Mouse (Mus musculus) kidney, postnatal 0 days (tissue): ENCODE measurements around the gene Olfr351. TPM values are rescaled to one million over a fixed set of nuclear protein-coding genes. Genes with fewer than 3 reads are reported as not detected.

Experiments
- ATAC-seq: fragments of 200-750 bp; cut with Nextera tagmentation; replicated peaks from 2 replicates; pipeline ENCODE4 v1.8.0; 2017; ENCODE audit warnings: low read depth, moderate number of reproducible peaks, moderate TSS enrichment, moderate library complexity; ENCODE audit not compliant: low FRiP score
- DNase-seq: peaks from one replicate; pipeline ENCODE4 v3.0.0-alpha.2; 2016; ENCODE audit warnings: low spot score
- H3K27ac ChIP-seq: fragments of 300-500 bp; sonication (generic); 2 replicates; pipeline ENCODE4 v1.5.1; 2014; ENCODE audit warnings: mild to moderate bottlenecking
- H3K27me3 ChIP-seq: fragments of 300-500 bp; sonication (generic); 2 replicates; pipeline ENCODE4 v1.6.1; 2014; ENCODE audit warnings: low read length, mixed read lengths; ENCODE audit not compliant: insufficient read depth
- H3K36me3 ChIP-seq: fragments of 300-500 bp; sonication (generic); 2 replicates; pipeline ENCODE4 v1.6.1; 2014; ENCODE audit warnings: low read length, mixed read lengths; ENCODE audit not compliant: insufficient read depth
- H3K4me1 ChIP-seq: fragments of 300-500 bp; sonication (generic); replicated peaks from 2 replicates; pipeline ENCODE4 v1.6.1; 2014; ENCODE audit warnings: antibody characterized with exemption, low read length, mixed read lengths; ENCODE audit not compliant: insufficient read depth
- H3K4me2 ChIP-seq: fragments of 300-500 bp; sonication (generic); 2 replicates; pipeline ENCODE4 v1.6.1; 2014; ENCODE audit warnings: mild to moderate bottlenecking, low read length, moderate library complexity, mixed read lengths
- H3K4me3 ChIP-seq: fragments of 300-500 bp; sonication (generic); replicated peaks from 2 replicates; pipeline ENCODE4 v1.5.1; 2014; ENCODE audit warnings: low read depth, low read length
- H3K9ac ChIP-seq: fragments of 300-500 bp; sonication (generic); 2 replicates; pipeline ENCODE4 v1.6.1; 2014; ENCODE audit warnings: low read depth, low read length
- H3K9me3 ChIP-seq: fragments of 300-500 bp; sonication (generic); replicated peaks from 2 replicates; pipeline ENCODE4 v1.6.1; 2016; ENCODE audit warnings: low read length, inconsistent platforms, mixed read lengths
- CTCF ChIP-seq: IDR thresholded peaks from 2 replicates; pipeline ENCODE4 v1.5.1; 2016; ENCODE audit warnings: antibody characterized with exemption, low read depth, mild to moderate bottlenecking, moderate library complexity
- WGBS: fragments of 180-500 bp; shearing (Covaris S2); extraction: QIAGEN DNeasy Blood & Tissue Kit; methylation state at CpG from one replicate; pipeline ENCODE4 v1.1.7; 2014; 5-methylcytosine and 5-hydroxymethylcytosine counted together
- polyA plus RNA-seq: library from polyadenylated mRNA; unstranded; fragments of >200 nt; fragmentation: Nextera tagmentation; extraction: Ambion mirVana; gene quantifications from 2 replicates; pipeline ENCODE4 v1.2.1, GENCODE M21; 2015

The Olfr351 gene
- not detected in 2 replicates for polyA plus RNA-seq

DNA sequence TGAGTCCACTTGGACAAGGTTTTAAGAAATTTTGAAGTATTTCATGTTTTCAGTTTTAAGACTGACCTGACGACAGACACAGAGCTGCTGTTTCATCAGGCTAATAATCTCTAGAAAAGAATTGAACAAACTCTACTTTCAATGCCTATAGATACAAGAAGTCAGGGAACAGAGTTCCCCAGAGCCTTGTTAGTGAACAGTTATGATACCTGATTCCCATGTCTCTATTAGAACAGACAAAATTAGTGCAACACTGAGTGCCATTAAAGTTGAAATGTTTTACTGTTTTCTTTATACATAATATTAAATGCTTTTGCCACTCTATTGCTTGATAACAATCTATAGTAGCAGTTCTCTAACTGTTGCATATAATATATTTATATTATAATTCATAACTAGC is at the start of gene Olfr351:
TSS of gene Olfr351 (minus strand) at position 101 of the 400 bp plus-strand sequence.
- TF ChIP-seq CTCF = no peak
- Histone ChIP-seq H3K9ac (no peak within 1 kb of the TSS), H3K27me3 (no peaks in the 10 kb centered on the region), H3K4me2 (no peak within 1 kb of the TSS), H3K27ac (no peak within 1 kb of the TSS), H3K4me3 (no peak within 1 kb of the TSS), H3K36me3 (no peaks in the 10 kb centered on the region), H3K4me1 (no peaks in the 10 kb centered on the region), H3K9me3 (no peaks in the 10 kb centered on the region)
- no peak for ATAC-seq
- 85% methylated on average over 1 of the region's 1 CpGs for WGBS
- no peak for DNase-seq

- H3K4me3 ChIP-seq = no peak within 1 kb of the TSS
- no peak for ATAC-seq
- H3K4me1 ChIP-seq = no peaks in the 10 kb centered on the region
- H3K36me3 ChIP-seq = no peaks in the 10 kb centered on the region
- no peak within 1 kb of the TSS for H3K27ac ChIP-seq
- no peaks in the 10 kb centered on the region for H3K27me3 ChIP-seq
- no peak within 1 kb of the TSS for H3K9ac ChIP-seq
- DNase-seq = no peak
- H3K4me2 ChIP-seq = no peak within 1 kb of the TSS
- H3K9me3 ChIP-seq = no peaks in the 10 kb centered on the region
- TF ChIP-seq CTCF = no peak
Observed at GRCm38 (mm10) chr2:36905380-36905779, 42.9 kb upstream of the Olfr351 start, which contains the start of gene Olfr354. Gene Olfr354, plus strand, starts transcription at chr2:36905680.

DNA sequence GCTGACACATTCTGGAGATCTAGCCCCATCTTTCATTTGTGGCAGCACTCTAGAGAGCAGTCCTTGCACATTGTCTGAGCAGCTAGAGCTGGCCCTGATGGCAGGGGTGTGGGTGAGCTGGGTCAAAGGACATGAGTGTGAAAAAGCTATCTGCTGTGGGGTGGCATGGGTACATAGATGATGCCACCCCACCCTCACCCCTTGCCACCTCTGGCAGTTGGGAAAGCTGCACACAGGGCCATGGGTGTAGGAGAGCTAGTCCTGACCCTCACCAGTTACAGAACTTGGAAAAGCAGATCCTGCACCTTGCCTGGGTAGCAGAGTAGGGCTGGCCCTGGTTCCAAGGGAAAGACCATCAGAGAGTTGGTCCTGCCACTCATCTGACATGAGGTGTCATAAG is 34.7 kb upstream of the Olfr351 start:
- Histone ChIP-seq H3K4me2 (no peak overlapping the region), H3K36me3 (no peaks in the 10 kb centered on the region), H3K27ac (no peak overlapping the region), H3K9ac (no peak overlapping the region), H3K4me1 (no peaks in the 10 kb centered on the region), H3K27me3 (no peaks in the 10 kb centered on the region), H3K9me3 (no peaks in the 10 kb centered on the region), H3K4me3 (no peak overlapping the region)
- DNase-seq (no peak), ATAC-seq (no peak)
- no peak for TF ChIP-seq CTCF

DNA sequence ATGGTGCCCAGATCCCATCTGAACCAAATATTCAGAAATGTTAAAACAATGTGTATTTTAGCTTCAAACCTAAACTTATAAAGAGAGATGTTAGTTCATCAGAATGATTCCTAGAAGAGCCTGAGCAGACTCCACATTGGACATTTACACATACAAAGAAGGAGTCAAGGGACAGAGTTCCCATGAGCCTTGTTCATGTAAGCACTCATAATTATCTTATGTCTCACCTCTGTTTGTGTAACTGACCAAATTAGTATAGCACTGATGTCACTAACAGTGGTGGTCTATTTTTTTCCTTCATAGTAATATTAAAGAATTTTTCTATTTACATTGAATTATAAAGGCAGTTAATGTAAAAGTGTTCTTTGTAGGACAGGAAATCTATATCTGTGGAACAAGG is 30.4 kb upstream of the Olfr351 start, which contains the start of gene Olfr353:
TSS of gene Olfr353 (minus strand) at position 101 of the 400 bp plus-strand sequence.
- ATAC-seq (no peak), DNase-seq (no peak)
- TF ChIP-seq CTCF = no peak
- no peak within 1 kb of the TSS for H3K9ac ChIP-seq
- no peaks in the 10 kb centered on the region for H3K27me3 ChIP-seq
- H3K27ac ChIP-seq = no peak within 1 kb of the TSS
- H3K36me3 ChIP-seq = no peaks in the 10 kb centered on the region
- H3K4me1 ChIP-seq = no peaks in the 10 kb centered on the region
- H3K9me3 ChIP-seq = no peaks in the 10 kb centered on the region
- H3K4me3 ChIP-seq = no peak within 1 kb of the TSS
- H3K4me2 ChIP-seq = no peak within 1 kb of the TSS

DNA sequence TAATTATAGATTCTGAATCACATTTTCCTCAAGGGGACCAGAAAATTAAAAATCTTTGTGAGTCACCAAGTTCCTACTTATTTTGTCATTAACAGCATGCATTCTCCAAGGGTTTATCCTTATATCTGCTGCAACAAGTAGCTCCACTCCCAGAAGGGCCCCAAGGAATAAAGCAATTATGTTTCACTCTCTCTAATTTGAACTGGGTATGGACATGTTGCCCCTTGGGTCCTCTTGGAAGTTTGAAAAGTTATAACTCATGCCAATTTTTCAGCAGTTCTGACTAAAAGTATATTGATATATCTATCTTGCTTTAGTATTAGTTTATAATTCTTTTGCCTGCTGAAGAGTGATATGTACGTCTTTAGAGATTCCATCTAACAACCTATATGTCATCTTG is 5.7 kb upstream of the Olfr351 start, which contains the start of gene Olfr352:
TSS of gene Olfr352 (plus strand) at position 301 of the 400 bp plus-strand sequence.
- H3K27me3 ChIP-seq = no peaks in the 10 kb centered on the region
- TF ChIP-seq CTCF = no peak
- no peaks in the 10 kb centered on the region for H3K36me3 ChIP-seq
- no peak within 1 kb of the TSS for H3K9ac ChIP-seq
- no peak within 1 kb of the TSS for H3K4me3 ChIP-seq
- no peak within 1 kb of the TSS for H3K4me2 ChIP-seq
- ATAC-seq (no peak), DNase-seq (no peak)
- no peak within 1 kb of the TSS for H3K27ac ChIP-seq
- 90% methylated on average over 1 of the region's 1 CpGs for WGBS
- no peaks in the 10 kb centered on the region for H3K4me1 ChIP-seq
- no peaks in the 10 kb centered on the region for H3K9me3 ChIP-seq

GRCm38 (mm10) chr2:36846010-36846409 is 16.4 kb downstream of the Olfr351 start, which contains the start of gene Olfr350:
Gene Olfr350, plus strand, starts transcription at chr2:36846310.
- no peak for TF ChIP-seq CTCF
- Histone ChIP-seq H3K4me3 (no peak within 1 kb of the TSS), H3K36me3 (no peaks in the 10 kb centered on the region), H3K4me1 (no peaks in the 10 kb centered on the region), H3K27ac (no peak within 1 kb of the TSS), H3K9me3 (no peaks in the 10 kb centered on the region), H3K27me3 (no peaks in the 10 kb centered on the region), H3K4me2 (no peak within 1 kb of the TSS), H3K9ac (no peak within 1 kb of the TSS)
- WGBS = 79% methylated on average over 1 of the region's 1 CpGs
- ATAC-seq = no peak
- DNase-seq = no peak

DNA sequence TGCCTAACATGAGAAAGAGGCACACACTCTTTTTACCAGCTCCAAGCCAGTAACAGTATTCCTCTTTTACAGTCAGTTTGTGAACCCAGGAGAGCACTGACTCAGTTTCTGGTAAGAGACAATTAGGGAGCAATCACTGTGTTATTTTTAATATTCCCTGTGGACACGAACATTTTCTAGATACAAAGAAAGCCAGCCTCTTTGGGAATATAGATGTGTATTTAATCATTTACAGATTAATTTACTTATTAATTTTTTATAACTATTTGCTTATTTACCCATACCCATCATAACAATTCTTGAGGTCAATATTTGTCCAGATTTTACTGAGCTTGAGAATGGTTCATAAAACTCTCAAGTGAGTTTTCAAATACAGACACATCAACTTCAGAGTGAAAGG is 45.5 kb downstream of the Olfr351 start, which contains the start of gene Olfr3:
TSS of gene Olfr3 (minus strand) at position 101 of the 400 bp plus-strand sequence.
- H3K4me3 ChIP-seq = no peak within 1 kb of the TSS
- WGBS = 54% methylated on average over 1 of the region's 1 CpGs
- no peak for TF ChIP-seq CTCF

More for the DNA sequence above, 45.5 kb downstream of the Olfr351 start, which contains the start of gene Olfr3:
- H3K27ac ChIP-seq = no peak within 1 kb of the TSS
- H3K4me1 ChIP-seq = no peaks in the 10 kb centered on the region
- H3K27me3 ChIP-seq = no peaks in the 10 kb centered on the region
- ATAC-seq (no peak), DNase-seq (no peak)
- H3K9me3 ChIP-seq = no peaks in the 10 kb centered on the region
- H3K9ac ChIP-seq = no peak within 1 kb of the TSS
- H3K4me2 ChIP-seq = no peak within 1 kb of the TSS
- H3K36me3 ChIP-seq = no peaks in the 10 kb centered on the region

Other genes starting within 250 kb of the Olfr351 start
- gene Olfr345, start 222.6 kb downstream of the Olfr351 start, polyA plus RNA-seq = not detected in 2 replicates
- gene Olfr346, start 176.9 kb downstream of the Olfr351 start, polyA plus RNA-seq = not detected in 2 replicates
- gene Olfr347, start 130.8 kb downstream of the Olfr351 start, polyA plus RNA-seq = not detected in 2 replicates
- not detected in 2 replicates for gene Olfr348, start 78.4 kb downstream of the Olfr351 start, polyA plus RNA-seq
- gene Olfr50, start 72.1 kb downstream of the Olfr351 start, polyA plus RNA-seq = not detected in 2 replicates
- not detected in 2 replicates for gene Olfr3, start 45.6 kb downstream of the Olfr351 start, polyA plus RNA-seq
- not detected in 2 replicates for gene Olfr350, start 16.4 kb downstream of the Olfr351 start, polyA plus RNA-seq
- not detected in 2 replicates for gene Olfr352, start 5.8 kb upstream of the Olfr351 start, polyA plus RNA-seq
- gene Olfr353, start 30.3 kb upstream of the Olfr351 start, polyA plus RNA-seq = not detected in 2 replicates
- not detected in 2 replicates for gene Olfr354, start 43.0 kb upstream of the Olfr351 start, polyA plus RNA-seq
- gene Olfr355, start 66.2 kb upstream of the Olfr351 start, polyA plus RNA-seq = not detected in 2 replicates
- gene Olfr356, start 74.5 kb upstream of the Olfr351 start, polyA plus RNA-seq = not detected in 2 replicates
- not detected in 2 replicates for gene Olfr357, start 131.2 kb upstream of the Olfr351 start, polyA plus RNA-seq
- not detected in 2 replicates for gene Olfr358, start 146.7 kb upstream of the Olfr351 start, polyA plus RNA-seq
- gene Olfr360, start 203.1 kb upstream of the Olfr351 start, polyA plus RNA-seq = not detected in 2 replicates
- not detected in 2 replicates for gene Olfr361, start 226.6 kb upstream of the Olfr351 start, polyA plus RNA-seq